Mouse (Mus musculus) forebrain, embryonic 13.5 days (tissue): ENCODE measurements at regions not wholly inside any gene's neighbourhood (a gene's known extent, or its start where the extent isn't known, plus 50 kb on each side); places are given as distances from the start of the nearest gene placed in this dataset. TPM values are rescaled to one million over a fixed set of nuclear protein-coding genes. Genes with fewer than 3 reads are reported as not detected.

Experiments
- ATAC-seq: fragments of 200-750 bp; cut with Nextera tagmentation; 2 replicates; pipeline ENCODE4 v1.8.0; 2017
- H3K27ac ChIP-seq: fragments of 300-500 bp; sonication (generic); 2 replicates; pipeline ENCODE4 v1.5.1; 2015; ENCODE audit warnings: inconsistent platforms, mild to moderate bottlenecking, moderate library complexity
- H3K27me3 ChIP-seq: fragments of 300-500 bp; sonication (generic); 2 replicates; pipeline ENCODE4 v1.6.1; 2015; ENCODE audit warnings: mild to moderate bottlenecking, inconsistent platforms
- H3K36me3 ChIP-seq: fragments of 300-500 bp; sonication (generic); 2 replicates; pipeline ENCODE4 v1.6.1; 2015; ENCODE audit warnings: mild to moderate bottlenecking, inconsistent platforms; ENCODE audit not compliant: poor library complexity, severe bottlenecking
- H3K4me1 ChIP-seq: fragments of 300-500 bp; sonication (generic); 2 replicates; pipeline ENCODE4 v1.6.1; 2015; ENCODE audit warnings: inconsistent platforms
- H3K4me2 ChIP-seq: fragments of 300-500 bp; sonication (generic); 2 replicates; pipeline ENCODE4 v1.6.1; 2015; ENCODE audit warnings: inconsistent platforms, mild to moderate bottlenecking, moderate library complexity
- H3K4me3 ChIP-seq: fragments of 300-500 bp; sonication (generic); 2 replicates; pipeline ENCODE4 v1.5.1; 2015; ENCODE audit warnings: mild to moderate bottlenecking, inconsistent platforms
- H3K9ac ChIP-seq: fragments of 300-500 bp; sonication (generic); 2 replicates; pipeline ENCODE4 v1.6.1; 2015; ENCODE audit warnings: mild to moderate bottlenecking, inconsistent platforms
- H3K9me3 ChIP-seq: fragments of 300-500 bp; sonication (generic); replicated peaks from 2 replicates; pipeline ENCODE4 v1.6.1; 2016; ENCODE audit warnings: inconsistent platforms
- WGBS: fragments of 180-500 bp; shearing (Covaris S2); methylation state at CpG from one replicate; pipeline ENCODE4 v1.1.7; 2015; 5-methylcytosine and 5-hydroxymethylcytosine counted together
- microRNA-seq: library from miRNA; unstranded; fragments of <30 nt; microRNA quantifications from one replicate; pipeline ENCODE4, GENCODE M21; 2016

DNA sequence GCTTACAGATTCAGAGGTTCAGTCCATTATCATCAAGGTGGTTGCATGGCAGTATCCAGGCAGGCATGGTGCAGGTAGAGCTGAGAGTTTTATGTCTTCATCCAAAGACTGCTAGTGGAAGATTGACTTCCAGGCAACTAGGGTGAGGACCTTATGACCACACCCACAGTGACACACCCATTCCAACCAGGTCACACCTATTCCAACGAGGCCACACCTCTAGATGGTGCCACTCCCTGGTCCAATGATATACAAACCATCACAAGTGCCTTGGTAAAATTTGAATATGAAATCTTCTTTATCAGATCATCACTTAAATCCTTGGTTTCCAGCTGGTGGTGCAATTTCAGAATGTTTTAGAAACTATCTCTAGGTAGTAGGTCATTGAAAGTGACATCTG lies 61.1 kb upstream of the Adgra3 start:
- no peak for ATAC-seq
- no peaks in the 10 kb centered on the region for H3K9me3 ChIP-seq
- H3K9ac ChIP-seq = no peak overlapping the region
- no peak overlapping the region for H3K27ac ChIP-seq
- H3K36me3 ChIP-seq = no peaks in the 10 kb centered on the region
- no peaks in the 10 kb centered on the region for H3K4me1 ChIP-seq
- no peak overlapping the region for H3K4me2 ChIP-seq
- no peak overlapping the region for H3K4me3 ChIP-seq
- 74% methylated on average over 1 of the region's 1 CpGs for WGBS
- no peaks in the 10 kb centered on the region for H3K27me3 ChIP-seq

Small RNAs in the stretch of these regions (microRNA-seq; reads per million reads assigned to microRNA genes)
- gene Mir8117 = not detected
